Mouse (Mus musculus) ES-CJ7 (cell line): Measurements from ENCODE around the gene Canx.
"Not testable (repeated sequence)": the region's sequence is repeated elsewhere in the genome, so short reads cannot be mapped to it uniquely, and the experiment has no call there.

ENCODE experiments used
- DNase-seq: peaks from one replicate; pipeline ENCODE4 v3.0.0; 2011; ENCODE audit warnings: low read depth, low spot score

Gene Canx

GRCm38 (mm10) chr11:50333181-50333580 is 7.7 kb upstream of the Canx start:
- DNase-seq = no peak

DNA sequence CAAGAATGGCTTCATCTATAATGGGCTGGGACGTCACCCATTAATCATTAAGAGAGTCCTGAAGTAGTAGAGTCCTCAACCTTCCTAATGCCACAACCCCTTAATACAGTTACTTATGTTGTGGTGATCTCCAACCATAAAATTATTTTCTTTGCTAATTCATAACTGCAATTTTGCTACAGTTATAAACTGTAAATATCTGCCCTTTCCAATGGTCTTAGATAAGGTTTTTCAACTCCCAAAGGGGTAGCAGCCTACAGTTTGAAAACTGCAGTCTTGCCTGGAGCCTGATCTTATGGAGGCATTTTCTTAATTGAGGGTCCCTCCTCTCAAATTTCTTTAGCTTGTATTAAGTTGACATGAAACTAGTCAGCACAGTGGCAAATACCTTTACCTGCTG is 3.9 kb upstream of the Canx start:
- no peak for DNase-seq

GRCm38 (mm10) chr11:50328075-50328625 is 2.7 kb upstream of the Canx start:
- DNase-seq = no peak

DNA sequence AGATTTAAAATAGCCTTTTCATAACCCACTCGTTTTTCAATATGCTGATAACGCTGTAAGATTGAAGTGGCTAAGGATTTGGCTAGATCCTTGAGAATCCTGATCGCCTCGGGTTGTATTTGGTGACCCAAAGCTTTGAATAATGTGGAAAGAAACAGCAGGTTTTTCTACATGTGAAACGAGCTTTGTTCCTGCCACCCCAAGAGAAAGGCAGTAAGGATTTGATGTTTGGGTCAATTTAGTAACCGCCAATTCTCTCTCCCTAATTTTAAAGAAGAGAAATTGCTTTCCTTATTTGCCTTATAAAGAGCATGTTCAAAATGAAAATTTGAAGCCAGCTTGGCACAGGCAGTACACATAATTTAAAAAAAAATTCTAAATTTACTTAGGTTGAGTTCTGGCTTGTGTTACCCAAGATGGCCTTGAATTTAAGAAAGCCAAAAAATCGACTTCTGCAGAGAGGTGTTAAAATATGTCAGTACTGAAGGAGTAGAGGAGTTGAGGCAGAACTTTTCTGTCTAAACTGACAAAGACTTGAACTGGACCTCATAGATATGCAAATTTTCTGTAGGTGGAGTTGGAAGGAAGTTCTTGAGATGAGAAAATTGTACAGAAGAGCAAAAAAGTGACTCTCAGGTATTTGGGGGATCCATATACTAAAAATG is 961 bp upstream of the Canx start:
- DNase-seq = peak; percentile 52

DNA sequence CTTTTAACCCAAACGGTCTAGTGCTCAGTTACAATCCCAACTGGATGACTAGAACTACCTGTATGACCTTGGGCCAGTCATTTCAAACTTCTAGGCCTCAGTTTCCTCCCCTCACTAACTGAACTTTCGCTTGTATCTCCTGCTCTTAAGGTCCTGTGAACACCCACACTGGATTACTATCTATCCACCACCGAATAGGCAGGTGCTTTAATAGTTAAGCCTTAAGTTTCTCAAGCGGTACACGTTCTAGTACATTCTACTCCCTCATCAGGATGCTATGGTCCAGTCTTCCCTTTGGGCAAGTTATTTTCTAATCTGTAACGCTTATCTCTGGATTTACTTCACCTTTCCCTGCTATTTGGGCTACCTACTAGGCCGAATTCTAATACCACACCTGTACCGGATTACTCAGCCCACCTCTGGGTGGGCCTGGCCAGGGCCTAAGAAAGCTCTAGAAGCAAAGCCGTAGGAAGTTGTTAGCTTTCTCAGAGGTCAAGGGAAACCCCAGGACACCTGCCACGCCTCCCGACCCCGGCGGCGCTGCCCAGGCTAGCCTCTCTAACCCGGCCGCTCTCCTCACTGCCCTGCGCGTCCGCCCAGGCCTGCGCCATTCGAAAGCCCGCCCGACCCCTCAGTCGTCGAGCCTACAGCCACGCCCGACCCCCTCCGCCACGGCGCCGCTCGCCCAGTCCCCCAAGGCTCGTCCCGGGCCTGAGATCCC is 562 bp downstream of the Canx start:
- DNase-seq = peak; percentile 43

GRCm38 (mm10) chr11:50323843-50324242 is 1.6 kb downstream of the Canx start:
- peak; percentile 21 for DNase-seq

DNA sequence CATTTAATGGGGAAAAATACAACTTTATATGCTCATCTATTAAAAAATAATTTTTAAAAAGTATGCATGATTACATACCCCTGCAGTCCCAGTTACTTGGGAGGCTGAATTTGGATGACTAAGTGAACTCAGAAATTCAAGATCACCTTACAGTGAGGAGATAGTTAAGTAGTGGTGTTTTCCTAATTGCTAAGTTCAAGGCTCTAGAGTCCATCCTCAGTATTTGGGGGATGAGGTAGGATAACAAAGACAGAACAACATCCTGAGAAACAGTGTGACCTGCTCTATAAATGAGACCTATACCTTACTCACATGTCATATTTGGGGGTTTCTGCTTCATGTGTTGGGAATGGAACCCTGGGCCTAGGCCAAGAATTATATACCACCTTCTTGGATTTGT is 3.1 kb downstream of the Canx start:
- DNase-seq = no peak

DNA sequence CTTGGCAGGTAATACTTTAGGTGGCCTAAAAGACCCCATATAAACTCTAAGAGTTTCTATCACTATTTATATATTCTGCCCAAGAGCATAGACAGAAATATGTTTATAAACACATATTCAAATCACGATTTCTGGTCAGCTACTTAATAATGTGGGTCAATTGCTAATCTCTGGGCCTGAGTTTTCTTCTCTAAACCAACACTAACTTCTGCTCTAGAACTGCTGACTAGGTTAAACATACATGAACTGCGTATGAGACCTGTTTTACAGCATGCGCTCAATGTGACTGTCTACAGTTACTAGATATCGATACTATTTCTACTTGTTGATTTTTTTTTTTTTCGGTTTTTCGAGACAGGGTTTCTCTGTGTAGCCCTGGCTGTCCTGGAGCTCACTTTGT is 4.2 kb downstream of the Canx start:
- DNase-seq = no peak

DNA sequence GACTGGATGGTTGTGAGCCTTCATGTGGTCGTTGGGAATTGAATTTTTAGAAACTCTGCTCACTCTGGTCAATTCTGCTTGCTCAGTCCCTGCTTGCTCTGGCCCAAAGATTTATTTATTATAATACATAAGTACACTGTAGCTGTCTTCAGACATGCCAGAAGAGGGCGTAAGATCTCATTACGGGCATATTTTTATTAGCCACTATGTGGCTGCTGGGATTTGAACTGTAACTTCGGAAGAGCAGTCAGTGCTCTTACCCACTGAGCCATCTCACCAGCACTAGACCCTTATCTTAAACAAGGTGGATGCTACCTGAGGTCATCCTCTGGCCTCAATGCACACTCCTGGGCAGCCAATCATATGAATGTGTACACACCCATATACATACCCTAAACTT is 6.1 kb downstream of the Canx start:
- DNase-seq = not testable (repeated sequence)

GRCm38 (mm10) chr11:50312803-50313202 is 12.7 kb downstream of the Canx start:
- no peak for DNase-seq

GRCm38 (mm10) chr11:50303406-50303805 is 22.1 kb downstream of the Canx start:
- no peak for DNase-seq

DNA sequence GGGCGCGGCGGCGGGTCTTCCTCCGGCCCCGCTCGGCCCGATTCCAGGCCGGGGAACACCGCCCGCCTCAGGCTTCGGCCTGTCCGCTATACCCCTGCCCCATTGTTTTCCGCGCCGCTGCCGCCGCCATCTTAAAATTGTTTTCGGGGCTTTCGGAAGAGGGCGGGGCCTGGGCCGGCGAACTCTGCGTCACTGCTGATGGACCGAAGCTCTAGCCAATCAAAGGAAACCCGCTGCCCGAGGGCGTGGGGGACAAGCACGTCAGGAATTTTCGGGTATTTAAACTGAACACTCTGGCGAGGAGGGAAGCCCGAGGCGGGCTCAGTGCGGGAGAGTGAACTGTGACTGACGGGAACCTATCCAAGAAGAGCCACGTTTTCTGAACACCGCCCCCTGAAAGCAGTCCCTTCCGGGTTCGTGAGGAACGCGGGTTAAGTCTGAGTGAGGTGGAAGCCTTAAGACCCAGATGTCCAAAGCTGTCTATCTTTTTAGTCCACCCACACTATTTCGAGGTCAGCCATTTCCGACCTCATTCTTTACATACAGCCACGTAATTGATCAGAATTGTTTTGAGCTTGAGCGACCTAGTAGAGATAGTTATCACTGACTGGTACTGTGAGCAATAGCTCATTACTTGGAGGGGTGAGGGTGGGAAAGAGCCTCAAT is 33.1 kb downstream of the Canx start, which contains the start of gene Maml1:
Maml1 (minus strand) TSS at position 122 of the 666 bp plus-strand sequence.
- peak; percentile 99 for DNase-seq

GRCm38 (mm10) chr11:50291321-50292165 is 33.9 kb downstream of the Canx start:
- DNase-seq = peak; percentile 80

DNA sequence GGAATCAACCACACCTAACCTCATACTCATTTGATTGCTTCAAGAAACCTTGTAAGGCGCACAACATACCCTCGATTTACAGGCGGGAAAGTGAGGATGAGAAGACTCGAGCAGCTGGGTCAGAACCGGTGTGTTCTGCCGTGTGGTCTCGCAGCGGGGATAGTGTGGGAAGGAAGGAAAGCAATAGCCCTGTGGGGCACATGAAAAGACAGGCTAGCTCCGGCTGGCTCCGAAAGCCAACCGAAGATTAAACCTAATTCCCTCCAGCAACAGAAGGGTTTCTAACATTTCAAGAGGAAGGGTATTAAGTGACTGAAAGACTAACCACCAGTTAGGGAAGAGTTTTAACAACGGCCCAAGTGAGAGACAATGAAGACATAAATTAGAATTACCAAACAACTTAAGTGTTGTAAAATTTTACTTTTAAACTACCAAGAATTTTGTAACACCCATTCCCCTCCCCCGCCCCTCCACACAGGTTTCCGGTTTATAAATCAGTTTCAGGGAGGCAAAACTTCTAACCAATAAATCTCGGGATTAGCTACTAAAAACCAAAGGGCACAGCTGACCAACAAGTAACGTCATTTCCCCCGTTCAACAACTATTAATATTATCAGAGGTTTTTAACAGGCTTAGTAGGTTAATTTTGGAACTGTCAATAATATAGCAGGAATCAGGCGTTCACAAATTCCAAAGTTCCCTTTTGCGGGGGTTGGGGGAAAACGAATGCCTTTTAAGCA is 34.8 kb downstream of the Canx start:
- no peak for DNase-seq

- DNase-seq = no peak
Measured at GRCm38 (mm10) chr11:50286428-50286827, 39.0 kb downstream of the Canx start.

GRCm38 (mm10) chr11:50285696-50286095 is 39.8 kb downstream of the Canx start:
- DNase-seq = no peak

DNA sequence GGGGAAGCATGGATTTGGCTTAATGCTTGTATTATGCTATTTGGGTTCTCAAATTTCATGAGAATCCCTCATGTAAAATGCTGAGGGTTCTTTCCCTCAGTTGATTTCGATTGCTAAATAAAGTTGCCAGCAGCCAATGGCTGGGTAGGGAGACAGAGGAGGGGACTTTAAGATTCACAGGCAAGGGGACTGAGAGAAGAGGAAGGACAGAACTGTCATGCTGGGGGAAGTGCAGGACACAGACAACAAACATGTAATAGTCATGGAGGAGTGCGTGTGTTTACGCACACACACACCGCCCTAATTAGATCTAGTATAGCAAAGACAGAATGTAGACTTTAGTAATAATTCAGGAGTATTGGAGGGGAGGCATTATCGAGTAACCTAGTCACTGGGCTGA is 40.2 kb downstream of the Canx start:
- no peak for DNase-seq

DNA sequence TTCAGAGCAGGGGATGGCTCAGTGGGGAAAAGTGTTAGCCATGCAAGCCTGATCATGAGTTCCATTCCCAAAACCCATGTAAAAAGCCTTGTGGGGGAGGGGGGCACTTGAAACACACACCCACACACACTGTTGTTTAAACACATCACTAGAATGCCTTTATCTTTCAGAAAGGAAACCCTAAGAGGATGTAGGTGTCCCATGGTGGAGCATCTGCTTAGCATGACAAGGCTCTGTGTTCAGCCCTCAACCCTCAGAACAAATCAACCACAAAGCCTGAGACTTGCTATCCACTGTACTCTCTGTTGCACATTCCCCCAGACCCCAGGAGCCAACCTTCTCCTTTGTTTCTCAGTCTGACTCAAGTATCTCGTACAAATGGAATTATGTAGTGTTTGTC is 45.4 kb downstream of the Canx start:
- DNase-seq = peak; percentile 59

- no peak for DNase-seq
Measured at GRCm38 (mm10) chr11:50279005-50279404, 46.5 kb downstream of the Canx start.

- DNase-seq = no peak
Measured at GRCm38 (mm10) chr11:50277706-50278105, 47.8 kb downstream of the Canx start.

DNA sequence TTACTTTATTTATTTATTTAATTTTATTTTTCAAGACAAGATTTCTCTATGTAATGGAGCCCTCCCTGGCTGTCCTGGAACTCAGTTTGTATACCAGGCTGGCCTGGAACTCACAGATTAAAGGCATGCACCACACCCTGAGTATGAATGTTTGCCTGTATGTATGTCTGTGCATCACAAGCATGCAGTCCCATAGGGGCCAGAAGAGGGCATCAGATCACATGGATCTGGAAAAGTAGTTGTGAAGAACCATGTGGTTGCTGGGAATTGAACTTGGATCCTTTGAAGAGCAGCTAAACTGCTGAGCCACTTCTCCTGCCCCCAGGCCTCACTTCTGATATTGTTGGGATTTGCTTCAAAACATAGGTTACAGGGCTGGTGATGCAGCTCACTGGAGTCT is 48.4 kb downstream of the Canx start:
- DNase-seq = peak; percentile 51
